Comparison of ENCODE assay signal across 10 mouse cellular contexts in genomic region chr2:49358839-49359520, GRCm38 (mm10).
A peak's percentile ranks its signal among the peaks of the same experiment; 100 is the strongest.
DNase-seq lines count a peak whose midpoint lies in the region; ATAC-seq and TF ChIP-seq lines count a peak whose summit lies in the region.
"Had no signal": no experiment of that assay in that cellular context is flagged by ENCODE, and none has a peak within 500 bp of the region (broad histone marks: within the 10 kb centered on the region; RNA-seq: fewer than 3 reads in every experiment).

No protein-coding gene starts in this region.

- no peaks in the 10 kb centered on the region for H3K9me3 ChIP-seq in heart, embryonic 12.5 days (replicated peaks)
- no peaks in the 10 kb centered on the region for H3K9me3 ChIP-seq in embryonic facial prominence, embryonic 14.5 days (ENCODE audit: control insufficient read depth, low read length)
- H3K9me3 ChIP-seq: hindbrain, embryonic 15.5 days; neural tube, embryonic 12.5 days had no signal

- peak; percentile 93 for DNase-seq in heart, adult 11 months
- peak; percentile 67 to 71 for DNase-seq in B cell, adult 2 months
- peak; percentile 50 for DNase-seq in embryonic facial prominence, embryonic 14.5 days (ENCODE audit: low spot score)
- peak; percentile 75 for DNase-seq in kidney, adult 2 months
- peak; percentile 62 for DNase-seq in lung, postnatal 10 days
- peak; percentile 55 for DNase-seq in testis, postnatal 10 days (ENCODE audit: low spot score)

- 56% methylated on average over 4 of the region's 4 CpGs for WGBS in heart, embryonic 12.5 days
- 69% methylated on average over 4 of the region's 4 CpGs for WGBS in bone marrow, adult 2 months
- 70% methylated on average over 4 of the region's 4 CpGs for WGBS in embryonic facial prominence, embryonic 14.5 days
- WGBS in kidney, adult 2 months = 43% methylated on average over 4 of the region's 4 CpGs

- no peak overlapping the region for H3K27ac ChIP-seq in heart, embryonic 12.5 days (ENCODE audit: poor library complexity, severe bottlenecking)
- no peak overlapping the region for H3K27ac ChIP-seq in bone marrow, adult 2 months (ENCODE audit: control insufficient read depth, insufficient read depth, low read depth, low read length, poor library complexity)
- H3K27ac ChIP-seq in embryonic facial prominence, embryonic 14.5 days (replicated peaks; ENCODE audit: low read depth, low read length) = no peak overlapping the region
- H3K27ac ChIP-seq in kidney, adult 2 months (ENCODE audit: insufficient read depth, low read depth, low read length) = no peak overlapping the region; the same call in 1 of the 2 replicates
- H3K27ac ChIP-seq: hindbrain, embryonic 15.5 days; neural tube, embryonic 12.5 days had no signal

- H3K4me2 ChIP-seq in heart, embryonic 12.5 days = no peak overlapping the region
- H3K4me2 ChIP-seq in embryonic facial prominence, embryonic 14.5 days (ENCODE audit: low read depth, low read length) = no peak overlapping the region
- H3K4me2 ChIP-seq: hindbrain, embryonic 15.5 days; neural tube, embryonic 12.5 days had no signal

- no peaks in the 10 kb centered on the region for H3K36me3 ChIP-seq in heart, embryonic 12.5 days
- H3K36me3 ChIP-seq in embryonic facial prominence, embryonic 14.5 days (ENCODE audit: control insufficient read depth, insufficient read depth, low read length) = no peaks in the 10 kb centered on the region
- H3K36me3 ChIP-seq in kidney, adult 2 months (ENCODE audit: control insufficient read depth, insufficient read depth, low read length) = no peaks in the 10 kb centered on the region
- H3K36me3 ChIP-seq: hindbrain, embryonic 15.5 days; neural tube, embryonic 12.5 days had no signal

- peak; percentile 31; the same call in 1 of the 2 replicates for TF ChIP-seq CTCF in bone marrow, adult 2 months (IDR thresholded peaks at IDR 0.05; ENCODE audit: control insufficient read depth, insufficient read depth, low read length)
- TF ChIP-seq CTCF in kidney, adult 2 months (conservative IDR thresholded peaks at IDR 0.05; ENCODE audit: insufficient read depth, insufficient read length, low read depth, low read length) = peak; percentile 58

- H3K4me3 ChIP-seq in heart, embryonic 12.5 days = no peak overlapping the region
- H3K4me3 ChIP-seq in bone marrow, adult 2 months (replicated peaks; ENCODE audit: control insufficient read depth, low read depth, low read length) = no peak overlapping the region
- H3K4me3 ChIP-seq in embryonic facial prominence, embryonic 14.5 days (ENCODE audit: low read depth, low read length) = no peak overlapping the region
- H3K4me3 ChIP-seq in kidney, adult 2 months (ENCODE audit: insufficient read depth, low read depth, low read length) = no peak overlapping the region
- H3K4me3 ChIP-seq: hindbrain, embryonic 15.5 days; neural tube, embryonic 12.5 days had no signal

- no peaks in the 10 kb centered on the region for H3K27me3 ChIP-seq in heart, embryonic 12.5 days (replicated peaks)
- H3K27me3 ChIP-seq in embryonic facial prominence, embryonic 14.5 days (replicated peaks; ENCODE audit: control insufficient read depth, insufficient read depth, low read length) = no peaks in the 10 kb centered on the region
- H3K27me3 ChIP-seq in kidney, adult 2 months (replicated peaks; ENCODE audit: control insufficient read depth, insufficient read depth, low read length) = no peaks in the 10 kb centered on the region
- H3K27me3 ChIP-seq: hindbrain, embryonic 15.5 days; neural tube, embryonic 12.5 days had no signal

- no peak for TF ChIP-seq POLR2A in bone marrow, adult 2 months (IDR thresholded peaks at IDR 0.05; ENCODE audit: borderline replicate concordance, control insufficient read depth, low read depth, low read length)
- TF ChIP-seq POLR2A in kidney, adult 2 months (IDR thresholded peaks at IDR 0.05; ENCODE audit: low read depth, low read length) = no peak

- no peak overlapping the region for H3K9ac ChIP-seq in heart, embryonic 12.5 days
- no peak overlapping the region for H3K9ac ChIP-seq in embryonic facial prominence, embryonic 14.5 days (ENCODE audit: low read depth, low read length)
- H3K9ac ChIP-seq: hindbrain, embryonic 15.5 days; neural tube, embryonic 12.5 days had no signal

- peaks cover 7% of the 10 kb centered on the region for H3K4me1 ChIP-seq in heart, embryonic 12.5 days (replicated peaks)
- no peaks in the 10 kb centered on the region for H3K4me1 ChIP-seq in bone marrow, adult 2 months (ENCODE audit: control insufficient read depth, insufficient read depth, low read length)
- H3K4me1 ChIP-seq in embryonic facial prominence, embryonic 14.5 days (ENCODE audit: control insufficient read depth, insufficient read depth, low read length) = no peaks in the 10 kb centered on the region
- peaks cover 4% of the 10 kb centered on the region; the same call in 1 of the 2 replicates for H3K4me1 ChIP-seq in kidney, adult 2 months (ENCODE audit: control insufficient read depth, insufficient read depth, low read length)
- H3K4me1 ChIP-seq: hindbrain, embryonic 15.5 days; neural tube, embryonic 12.5 days had no signal

- ATAC-seq in heart, embryonic 12.5 days (ENCODE audit: insufficient number of reproducible peaks, low FRiP score) = no peak
- no peak for ATAC-seq in embryonic facial prominence, embryonic 14.5 days (ENCODE audit: low read depth)
